Mouse (Mus musculus) embryonic fibroblast, embryonic 13.5 days (primary cell): Measurements from ENCODE around the gene Tmem164.

Experiments
- CTCF ChIP-seq: IDR thresholded peaks from 2 replicates; pipeline ENCODE4 v1.5.1; 2011; ENCODE audit warnings: mild to moderate bottlenecking, control low read depth, low read length, moderate library complexity, borderline replicate concordance; ENCODE audit not compliant: insufficient read depth
- POLR2A ChIP-seq: IDR thresholded peaks from 2 replicates; pipeline ENCODE4 v1.6.1; 2011; ENCODE audit warnings: low read depth, mild to moderate bottlenecking, control low read depth, low read length, moderate library complexity

DNA sequence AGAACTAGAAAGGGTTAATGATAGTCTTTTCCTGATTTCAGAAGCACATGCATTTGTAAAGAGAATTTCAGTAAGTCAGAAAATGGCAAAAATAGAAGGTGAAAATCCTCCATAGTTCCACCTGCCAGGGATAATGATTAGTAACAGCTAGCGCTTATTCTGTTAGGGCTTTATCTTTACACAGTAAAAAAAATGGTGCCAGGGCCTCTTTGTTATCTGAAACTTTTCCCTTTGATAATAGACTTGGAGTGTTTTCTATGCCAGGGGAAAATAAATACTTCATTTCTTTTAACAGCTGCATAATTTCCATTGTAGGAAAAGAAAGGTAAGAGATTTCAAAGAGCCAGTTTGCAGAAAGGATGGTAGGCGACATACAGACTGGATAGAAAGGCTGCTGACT, 43.0 kb downstream of the Tmem164 start:
- no peak for TF ChIP-seq POLR2A
- no peak for TF ChIP-seq CTCF
